Mouse (Mus musculus) adrenal gland, adult (tissue): ENCODE measurements around the gene Armc7.

Experiments
- DNase-seq, 2 experiments: peaks; one replicate each; pipeline ENCODE4 v3.0.0; 2022 to 2023; ENCODE audit warnings: low spot score in 1 of 2; ENCODE audit not compliant: inconsistent age in 2 of 2

Armc7 gene

GRCm38 (mm10) chr11:115475025-115475757 is at the start of gene Armc7:
TSS of gene Armc7 (plus strand) at chr11:115475667.
- DNase-seq = peak; percentile 97 to 99

GRCm38 (mm10) chr11:115425671-115426070 is 49.8 kb upstream of the Armc7 start:
- DNase-seq = no peak

GRCm38 (mm10) chr11:115427482-115428331 is 47.8 kb upstream of the Armc7 start:
- DNase-seq = peak; percentile 75 to 92

GRCm38 (mm10) chr11:115429307-115429706 is 46.2 kb upstream of the Armc7 start:
- no peak for DNase-seq

- DNase-seq = no peak
Observed at GRCm38 (mm10) chr11:115430561-115430960, 44.9 kb upstream of the Armc7 start.

- DNase-seq = no peak
Observed at GRCm38 (mm10) chr11:115432814-115433213, 42.7 kb upstream of the Armc7 start.

GRCm38 (mm10) chr11:115433342-115433741 is 42.1 kb upstream of the Armc7 start:
- DNase-seq = no peak

- peak in 1 of 2 experiments; percentile 44 for DNase-seq
Observed at GRCm38 (mm10) chr11:115435596-115436337, 39.7 kb upstream of the Armc7 start.

GRCm38 (mm10) chr11:115437571-115438122 is 37.8 kb upstream of the Armc7 start:
- DNase-seq = peak in 1 of 2 experiments; percentile 57

GRCm38 (mm10) chr11:115439326-115439725 is 36.1 kb upstream of the Armc7 start:
- peak in 1 of 2 experiments; percentile 84 for DNase-seq

- no peak for DNase-seq
Observed at GRCm38 (mm10) chr11:115439906-115440595, 35.4 kb upstream of the Armc7 start, which contains the start of gene Trim80. TSS of gene Trim80 (plus strand) at chr11:115440545.

GRCm38 (mm10) chr11:115441417-115441816 is 34.0 kb upstream of the Armc7 start:
- no peak for DNase-seq

- DNase-seq = peak; percentile 76 to 90
Observed at GRCm38 (mm10) chr11:115446906-115447305, 28.6 kb upstream of the Armc7 start.

GRCm38 (mm10) chr11:115447321-115447885 is 28.1 kb upstream of the Armc7 start:
- DNase-seq = peak in 1 of 2 experiments; percentile 44

GRCm38 (mm10) chr11:115448075-115448474 is 27.4 kb upstream of the Armc7 start:
- DNase-seq = peak in 1 of 2 experiments; percentile 31

GRCm38 (mm10) chr11:115448998-115449397 is 26.5 kb upstream of the Armc7 start:
- no peak for DNase-seq

GRCm38 (mm10) chr11:115450176-115450575 is 25.3 kb upstream of the Armc7 start:
- DNase-seq = peak; percentile 52 to 83

GRCm38 (mm10) chr11:115451781-115452241 is 23.7 kb upstream of the Armc7 start:
- peak in 1 of 2 experiments; percentile 37 for DNase-seq

GRCm38 (mm10) chr11:115452281-115452860 is 23.1 kb upstream of the Armc7 start:
- DNase-seq = no peak
